Mouse (Mus musculus): ENCODE data around the gene Cxcl2. TPM values are rescaled to one million over a fixed set of nuclear protein-coding genes. Genes with fewer than 3 reads are reported as not detected.

Cxcl2 gene
- polyA plus RNA-seq, 1 experiment, result not detected

GRCm38 (mm10) chr5:90879307-90880014 is 24.2 kb upstream of the Cxcl2 start:
- Histone ChIP-seq H3K4me3 (ENCODE audit: insufficient read depth, poor library complexity, severe bottlenecking) (no peak overlapping the region), H3ac (ENCODE audit: control insufficient read depth, insufficient read length, low read depth) (no peak overlapping the region), H3K79me3 (ENCODE audit: low read depth) (no peaks in the 10 kb centered on the region), H3K27me3 (ENCODE audit: control insufficient read depth, insufficient read depth, insufficient read length) (no peaks in the 10 kb centered on the region), H3K36me3 (ENCODE audit: control insufficient read depth, insufficient read depth) (no peaks in the 10 kb centered on the region), H3K79me2 (ENCODE audit: control insufficient read depth, insufficient read depth) (no peaks in the 10 kb centered on the region)
- TF ChIP-seq CTCF (IDR thresholded peaks at IDR 0.05; ENCODE audit: control insufficient read depth, insufficient read depth, insufficient read length) (no peak), USF1 (IDR thresholded peaks at IDR 0.05; ENCODE audit: low read depth) (no peak), MAX (IDR thresholded peaks at IDR 0.05) (no peak), MYOG (IDR thresholded peaks at IDR 0.05; ENCODE audit: control insufficient read depth, extremely low read depth, insufficient read length) (no peak)

GRCm38 (mm10) chr5:90880335-90880850 is 23.3 kb upstream of the Cxcl2 start:
- Histone ChIP-seq H3K4me3 (ENCODE audit: insufficient read depth, poor library complexity, severe bottlenecking) (no peak overlapping the region), H3K79me2 (ENCODE audit: control insufficient read depth, insufficient read depth) (no peaks in the 10 kb centered on the region), H3ac (ENCODE audit: control insufficient read depth, insufficient read length, low read depth) (no peak overlapping the region), H3K79me3 (ENCODE audit: low read depth) (no peaks in the 10 kb centered on the region), H3K27me3 (ENCODE audit: control insufficient read depth, insufficient read depth, insufficient read length) (no peaks in the 10 kb centered on the region), H3K36me3 (ENCODE audit: control insufficient read depth, insufficient read depth) (no peaks in the 10 kb centered on the region)
- TF ChIP-seq CTCF (IDR thresholded peaks at IDR 0.05; ENCODE audit: control insufficient read depth, insufficient read depth, insufficient read length) (no peak), MYOG (IDR thresholded peaks at IDR 0.05; ENCODE audit: control insufficient read depth, extremely low read depth, insufficient read length) (no peak), FOSL1 (IDR thresholded peaks at IDR 0.05; ENCODE audit: insufficient read depth, low read length, poor library complexity, severe bottlenecking) (peak; percentile 49), CEBPB (IDR thresholded peaks at IDR 0.05; ENCODE audit: low read depth) (no peak), MAX (IDR thresholded peaks at IDR 0.05) (no peak), MYOD1 (IDR thresholded peaks at IDR 0.05; ENCODE audit: control insufficient read depth, insufficient read length, low read depth) (peak; percentile 39), USF1 (IDR thresholded peaks at IDR 0.05; ENCODE audit: low read depth) (no peak)

- no peaks in the 10 kb centered on the region for H3K36me3 ChIP-seq (ENCODE audit: control insufficient read depth, insufficient read depth)
- no peaks in the 10 kb centered on the region for H3K79me3 ChIP-seq (ENCODE audit: low read depth)
- H3K27me3 ChIP-seq (ENCODE audit: control insufficient read depth, insufficient read depth, insufficient read length), result no peaks in the 10 kb centered on the region
- H3ac ChIP-seq (ENCODE audit: control insufficient read depth, insufficient read length, low read depth), result no peak overlapping the region
- TF ChIP-seq MYOD1 (IDR thresholded peaks at IDR 0.05; ENCODE audit: control insufficient read depth, insufficient read length, low read depth) (no peak), CTCF (IDR thresholded peaks at IDR 0.05; ENCODE audit: control insufficient read depth, insufficient read depth, insufficient read length) (no peak), USF1 (IDR thresholded peaks at IDR 0.05; ENCODE audit: low read depth) (no peak), CEBPB (IDR thresholded peaks at IDR 0.05; ENCODE audit: low read depth) (no peak), MYOG (IDR thresholded peaks at IDR 0.05; ENCODE audit: control insufficient read depth, extremely low read depth, insufficient read length) (no peak), MAX (IDR thresholded peaks at IDR 0.05) (no peak), FOSL1 (IDR thresholded peaks at IDR 0.05; ENCODE audit: insufficient read depth, low read length, poor library complexity, severe bottlenecking) (no peak)
- no peak overlapping the region for H3K4me3 ChIP-seq (ENCODE audit: insufficient read depth, poor library complexity, severe bottlenecking)
- H3K79me2 ChIP-seq (ENCODE audit: control insufficient read depth, insufficient read depth), result no peaks in the 10 kb centered on the region
These were observed 22.6 kb upstream of the Cxcl2 start for GRCm38 (mm10) chr5:90881021-90881420.

GRCm38 (mm10) chr5:90881682-90882081 is 22.0 kb upstream of the Cxcl2 start:
- H3K79me3 ChIP-seq (ENCODE audit: low read depth), result no peaks in the 10 kb centered on the region
- no peaks in the 10 kb centered on the region for H3K36me3 ChIP-seq (ENCODE audit: control insufficient read depth, insufficient read depth)
- H3K4me3 ChIP-seq (ENCODE audit: insufficient read depth, poor library complexity, severe bottlenecking), result no peak overlapping the region
- TF ChIP-seq CTCF (IDR thresholded peaks at IDR 0.05; ENCODE audit: control insufficient read depth, insufficient read depth, insufficient read length) (no peak), CEBPB (IDR thresholded peaks at IDR 0.05; ENCODE audit: low read depth) (peak; percentile 42), MYOG (IDR thresholded peaks at IDR 0.05; ENCODE audit: control insufficient read depth, extremely low read depth, insufficient read length) (no peak), MYOD1 (IDR thresholded peaks at IDR 0.05; ENCODE audit: control insufficient read depth, insufficient read length, low read depth) (peak; percentile 25)
- no peaks in the 10 kb centered on the region for H3K27me3 ChIP-seq (ENCODE audit: control insufficient read depth, insufficient read depth, insufficient read length)
- no peak overlapping the region for H3ac ChIP-seq (ENCODE audit: control insufficient read depth, insufficient read length, low read depth)
- no peaks in the 10 kb centered on the region for H3K79me2 ChIP-seq (ENCODE audit: control insufficient read depth, insufficient read depth)

GRCm38 (mm10) chr5:90882146-90882545 is 21.5 kb upstream of the Cxcl2 start:
- no peaks in the 10 kb centered on the region for H3K79me3 ChIP-seq (ENCODE audit: low read depth)
- no peaks in the 10 kb centered on the region for H3K36me3 ChIP-seq (ENCODE audit: control insufficient read depth, insufficient read depth)
- TF ChIP-seq MYOD1 (IDR thresholded peaks at IDR 0.05; ENCODE audit: control insufficient read depth, insufficient read length, low read depth) (peak; percentile 30), MAX (IDR thresholded peaks at IDR 0.05) (no peak)
- no peak overlapping the region for H3ac ChIP-seq (ENCODE audit: control insufficient read depth, insufficient read length, low read depth)
- H3K27me3 ChIP-seq (ENCODE audit: control insufficient read depth, insufficient read depth, insufficient read length), result no peaks in the 10 kb centered on the region
- no peaks in the 10 kb centered on the region for H3K79me2 ChIP-seq (ENCODE audit: control insufficient read depth, insufficient read depth)
- no peak overlapping the region for H3K4me3 ChIP-seq (ENCODE audit: insufficient read depth, poor library complexity, severe bottlenecking)

GRCm38 (mm10) chr5:90884628-90885242 is 18.9 kb upstream of the Cxcl2 start:
- Histone ChIP-seq H3K27me3 (ENCODE audit: control insufficient read depth, insufficient read depth, insufficient read length) (no peaks in the 10 kb centered on the region), H3K79me2 (ENCODE audit: control insufficient read depth, insufficient read depth) (no peaks in the 10 kb centered on the region), H3K36me3 (ENCODE audit: control insufficient read depth, insufficient read depth) (no peaks in the 10 kb centered on the region), H3K79me3 (ENCODE audit: low read depth) (no peaks in the 10 kb centered on the region), H3K4me3 (ENCODE audit: insufficient read depth, poor library complexity, severe bottlenecking) (no peak overlapping the region), H3ac (ENCODE audit: control insufficient read depth, insufficient read length, low read depth) (no peak overlapping the region)
- TF ChIP-seq CEBPB (IDR thresholded peaks at IDR 0.05; ENCODE audit: low read depth) (peak; percentile 49), MYOD1 (IDR thresholded peaks at IDR 0.05; ENCODE audit: control insufficient read depth, insufficient read length, low read depth) (no peak)
